Mouse (Mus musculus) C2C12 (cell line): ENCODE data around the gene Sephs1.

Experiments used
- CEBPB ChIP-seq: IDR thresholded peaks from one replicate; pipeline ENCODE4 v1.6.1; 2011; ENCODE audit warnings: low read depth, mild to moderate bottlenecking, control low read depth, moderate library complexity
- CTCF ChIP-seq: IDR thresholded peaks from one replicate; pipeline ENCODE4 v1.5.1; 2011; ENCODE audit not compliant: control insufficient read depth, insufficient read depth, insufficient read length
- MAX ChIP-seq: IDR thresholded peaks from one replicate; pipeline ENCODE4 v1.6.1; 2011; ENCODE audit warnings: mild to moderate bottlenecking, control low read depth

GRCm38 (mm10) chr2:4832166-4832565, 49.2 kb upstream of the Sephs1 start:
- TF ChIP-seq CEBPB: no peak
- TF ChIP-seq MAX: no peak
- no peak for TF ChIP-seq CTCF
